Mouse (Mus musculus) ES-E14 (cell line): ENCODE data around the gene Lpin2. TPM values are rescaled to one million over a fixed set of nuclear protein-coding genes. Genes with fewer than 3 reads are reported as not detected.

Experiments used
- DNase-seq: peaks from one replicate; pipeline ENCODE4 v3.0.0-alpha.2; 2013; ENCODE audit warnings: low read depth, low spot score
- H3K27ac ChIP-seq: 2 replicates; pipeline ENCODE4 v1.5.1; 2012; ENCODE audit warnings: low read depth, mild to moderate bottlenecking, low read length, moderate library complexity, mixed read lengths; ENCODE audit not compliant: poor library complexity, insufficient read depth, severe bottlenecking
- H3K36me3 ChIP-seq: 2 replicates; pipeline ENCODE4 v1.6.1; 2012; ENCODE audit warnings: mild to moderate bottlenecking, low read length, moderate library complexity, mixed read lengths; ENCODE audit not compliant: control insufficient read depth, poor library complexity, insufficient read depth, severe bottlenecking
- H3K4me1 ChIP-seq, 2 experiments: fragments of 150-350 bp in 1 of 2; sonication (generic) in 1 of 2; 2 replicates each; pipeline ENCODE4 v1.6.1; 2012; ENCODE audit warnings: low read length in 2 of 2, mild to moderate bottlenecking in 1 of 2, mixed read lengths in 1 of 2; ENCODE audit not compliant: control insufficient read depth in 2 of 2, insufficient read depth in 2 of 2, poor library complexity in 1 of 2
- H3K4me3 ChIP-seq, 2 experiments: fragments of 150-350 bp in 1 of 2; sonication (generic) in 1 of 2; 2 replicates each; pipeline ENCODE4 v1.5.1; 2012; ENCODE audit warnings: low read length in 2 of 2, low read depth in 1 of 2, mild to moderate bottlenecking in 1 of 2, mixed read lengths in 1 of 2; ENCODE audit not compliant: insufficient read depth in 1 of 2, poor library complexity in 1 of 2, severe bottlenecking in 1 of 2
- H3K9ac ChIP-seq: 2 replicates; pipeline ENCODE4 v1.6.1; 2012; ENCODE audit warnings: low read depth, mild to moderate bottlenecking, low read length, mixed read lengths; ENCODE audit not compliant: poor library complexity, insufficient read depth, severe bottlenecking
- H3K9me3 ChIP-seq: fragments of 150-350 bp; sonication (generic); 2 replicates; pipeline ENCODE4 v1.6.1; 2012; ENCODE audit warnings: low read depth, mild to moderate bottlenecking, low read length; ENCODE audit not compliant: control insufficient read depth, insufficient read depth
- CHD2 ChIP-seq: IDR thresholded peaks from 2 replicates; pipeline ENCODE4 v1.6.1; 2014; ENCODE audit warnings: mild to moderate bottlenecking, low read depth, low read length, inconsistent platforms
- HCFC1 ChIP-seq: IDR thresholded peaks from 2 replicates; pipeline ENCODE4 v1.6.1; 2012; ENCODE audit warnings: low read length, inconsistent platforms, borderline replicate concordance; ENCODE audit not compliant: insufficient read depth
- MAFK ChIP-seq: IDR thresholded peaks from 2 replicates; pipeline ENCODE4 v1.6.1; 2014; ENCODE audit warnings: mild to moderate bottlenecking, low read depth, low read length, inconsistent platforms; ENCODE audit not compliant: insufficient read depth
- ZC3H11A ChIP-seq: IDR thresholded peaks from 2 replicates; pipeline ENCODE4 v1.6.1; 2012; ENCODE audit warnings: low read depth, mild to moderate bottlenecking, inconsistent platforms, low read length, borderline replicate concordance
- ZNF384 ChIP-seq: IDR thresholded peaks from 2 replicates; pipeline ENCODE4 v1.6.1; 2012; ENCODE audit warnings: low read depth, low read length, inconsistent platforms
- in situ Hi-C, 2 experiments: fragments of 600-800 bp; cut with MboI; formaldehyde crosslinking; loops; one replicate each; pipeline ENCODE4 v1.15.1; 2025; ENCODE audit warnings: low sequenced_read_pairs in 2 of 2, inconsistent platforms in 1 of 2; ENCODE audit not compliant: unreplicated experiment in 2 of 2
- total RNA-seq: library from RNA; depleted of rRNA; stranded (reverse); fragments of 300-350 nt; gene quantifications from 2 replicates; pipeline ENCODE4 v1.2.3, GENCODE M21; 2012

The Lpin2 gene
- total RNA-seq, 1 experiment, result 12.6 TPM

- Histone ChIP-seq H3K4me3 (no peak overlapping the region), H3K27ac (no peak overlapping the region), H3K36me3 (no peaks in the 10 kb centered on the region), H3K9me3 (no peaks in the 10 kb centered on the region), H3K9ac (no peak overlapping the region), H3K4me1 (no peaks in the 10 kb centered on the region)
- in situ Hi-C loops, result no loop called here
- no peak for TF ChIP-seq MAFK
- TF ChIP-seq ZNF384, result no peak
- TF ChIP-seq CHD2, result no peak
- no peak for TF ChIP-seq ZC3H11A
- no peak for TF ChIP-seq HCFC1
- no peak for DNase-seq
These were observed 14.1 kb upstream of the Lpin2 start for GRCm38 (mm10) chr17:71168205-71168815.

- no peaks in the 10 kb centered on the region for H3K9me3 ChIP-seq
- no peak for DNase-seq
- in situ Hi-C loops, result no loop called here
These were observed 13.5 kb upstream of the Lpin2 start for GRCm38 (mm10) chr17:71168846-71169245.

GRCm38 (mm10) chr17:71169639-71170038, 12.7 kb upstream of the Lpin2 start:
- no peak overlapping the region for H3K9ac ChIP-seq
- in situ Hi-C loops, result no loop called here
- no peak overlapping the region for H3K27ac ChIP-seq
- H3K4me1 ChIP-seq, result no peaks in the 10 kb centered on the region
- no peaks in the 10 kb centered on the region for H3K9me3 ChIP-seq
- DNase-seq, result no peak
- no peaks in the 10 kb centered on the region for H3K36me3 ChIP-seq
- TF ChIP-seq MAFK, result no peak
- no peak for TF ChIP-seq ZNF384
- no peak for TF ChIP-seq ZC3H11A
- no peak for TF ChIP-seq CHD2
- no peak for TF ChIP-seq HCFC1
- H3K4me3 ChIP-seq, result no peak overlapping the region

More at GRCm38 (mm10) chr17:71168846-71169245, 13.5 kb upstream of the Lpin2 start:
- no peak for TF ChIP-seq HCFC1
- TF ChIP-seq CHD2, result no peak
- no peak for TF ChIP-seq ZC3H11A
- no peak for TF ChIP-seq ZNF384
- no peak for TF ChIP-seq MAFK
- Histone ChIP-seq H3K27ac (no peak overlapping the region), H3K36me3 (no peaks in the 10 kb centered on the region), H3K9ac (no peak overlapping the region), H3K4me1 (no peaks in the 10 kb centered on the region), H3K4me3 (no peak overlapping the region)

- in situ Hi-C loops, result no loop called here
- H3K36me3 ChIP-seq, result no peaks in the 10 kb centered on the region
- H3K4me3 ChIP-seq, result no peak overlapping the region
- H3K9ac ChIP-seq, result no peak overlapping the region
- DNase-seq, result no peak
- TF ChIP-seq MAFK (no peak), ZC3H11A (no peak), ZNF384 (no peak), HCFC1 (no peak), CHD2 (no peak)
- H3K4me1 ChIP-seq, result no peaks in the 10 kb centered on the region
- H3K9me3 ChIP-seq, result no peaks in the 10 kb centered on the region
- no peak overlapping the region for H3K27ac ChIP-seq
These were observed 11.2 kb upstream of the Lpin2 start for GRCm38 (mm10) chr17:71171161-71171560.

- Histone ChIP-seq H3K9me3 (no peaks in the 10 kb centered on the region), H3K4me3 (no peak overlapping the region), H3K27ac (no peak overlapping the region), H3K9ac (no peak overlapping the region), H3K4me1 (0 out of 4 replicates have a peak, but pooled peaks cover 0 to under 1% of the 10 kb centered on the region in 2 experiments), H3K36me3 (no peaks in the 10 kb centered on the region)
- no peak for TF ChIP-seq CHD2
- TF ChIP-seq ZNF384, result no peak
- no peak for TF ChIP-seq MAFK
- no peak for TF ChIP-seq HCFC1
- TF ChIP-seq ZC3H11A, result no peak
- DNase-seq, result no peak
- in situ Hi-C loops, result no loop called here
These were observed 5.0 kb upstream of the Lpin2 start for GRCm38 (mm10) chr17:71177336-71177735.
